Mouse (Mus musculus) thymus, postnatal 25 days (tissue): ENCODE results near the gene Pde11a.

Experiments
- DNase-seq: peaks from one replicate; pipeline ENCODE4 v3.0.0; 2022

Gene Pde11a

DNA sequence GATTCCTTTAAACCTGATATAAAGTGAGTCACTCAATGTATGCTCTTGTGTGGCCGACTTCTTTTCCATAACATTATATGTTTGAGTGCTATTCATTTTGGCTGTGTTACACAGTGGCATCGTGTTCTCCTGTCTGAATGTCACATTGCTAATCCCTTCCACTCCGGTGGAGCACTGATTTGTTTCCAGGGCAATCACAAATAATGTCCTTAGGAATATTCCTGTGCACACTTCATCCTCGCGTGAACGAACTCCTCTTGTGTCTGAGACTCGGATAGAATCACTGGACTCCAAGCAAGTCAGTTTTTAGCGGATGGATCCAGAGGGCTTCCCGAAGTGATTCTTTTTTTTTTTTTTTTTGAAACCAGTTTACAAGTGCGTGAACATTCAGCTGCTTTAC, 197.4 kb downstream of the Pde11a start:
- no peak for DNase-seq

- DNase-seq: no peak
Measured at GRCm38 (mm10) chr2:76132983-76133382, 205.6 kb downstream of the Pde11a start.

DNA sequence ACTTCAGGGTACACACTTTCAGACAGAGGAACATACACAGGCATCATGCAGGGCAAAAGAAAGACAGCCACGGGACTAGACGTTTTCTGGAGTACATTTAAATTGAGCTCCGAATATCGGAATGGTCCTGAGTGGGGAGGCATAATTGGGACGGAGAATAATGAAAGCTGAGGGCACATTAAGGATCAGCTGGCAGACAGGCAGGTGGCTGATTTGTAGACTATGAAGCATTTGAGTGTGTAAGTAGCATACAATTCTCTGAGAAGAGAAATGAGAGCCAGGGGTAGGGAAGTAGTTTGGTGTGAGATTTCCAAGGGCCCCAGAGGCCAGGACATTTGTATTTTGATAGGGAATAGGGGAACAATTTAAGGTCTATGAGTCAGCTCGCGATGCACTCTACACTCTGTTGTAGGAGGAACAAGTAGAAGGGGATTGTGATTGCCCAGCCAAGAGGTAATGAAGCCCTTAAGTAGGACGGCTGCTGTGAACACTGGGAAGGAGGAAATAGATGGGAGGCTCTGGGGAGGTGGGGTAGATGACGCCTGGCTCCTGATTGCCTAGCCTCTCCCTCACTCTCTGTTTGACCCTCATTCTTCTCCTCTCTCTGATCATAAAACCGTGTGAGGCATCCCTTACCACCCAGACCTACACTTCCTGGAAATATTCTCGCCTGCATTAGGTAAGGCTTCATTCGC, 208.5 kb downstream of the Pde11a start:
- no peak for DNase-seq

GRCm38 (mm10) chr2:76129058-76129437, 209.5 kb downstream of the Pde11a start:
- DNase-seq: peak; percentile 18

DNA sequence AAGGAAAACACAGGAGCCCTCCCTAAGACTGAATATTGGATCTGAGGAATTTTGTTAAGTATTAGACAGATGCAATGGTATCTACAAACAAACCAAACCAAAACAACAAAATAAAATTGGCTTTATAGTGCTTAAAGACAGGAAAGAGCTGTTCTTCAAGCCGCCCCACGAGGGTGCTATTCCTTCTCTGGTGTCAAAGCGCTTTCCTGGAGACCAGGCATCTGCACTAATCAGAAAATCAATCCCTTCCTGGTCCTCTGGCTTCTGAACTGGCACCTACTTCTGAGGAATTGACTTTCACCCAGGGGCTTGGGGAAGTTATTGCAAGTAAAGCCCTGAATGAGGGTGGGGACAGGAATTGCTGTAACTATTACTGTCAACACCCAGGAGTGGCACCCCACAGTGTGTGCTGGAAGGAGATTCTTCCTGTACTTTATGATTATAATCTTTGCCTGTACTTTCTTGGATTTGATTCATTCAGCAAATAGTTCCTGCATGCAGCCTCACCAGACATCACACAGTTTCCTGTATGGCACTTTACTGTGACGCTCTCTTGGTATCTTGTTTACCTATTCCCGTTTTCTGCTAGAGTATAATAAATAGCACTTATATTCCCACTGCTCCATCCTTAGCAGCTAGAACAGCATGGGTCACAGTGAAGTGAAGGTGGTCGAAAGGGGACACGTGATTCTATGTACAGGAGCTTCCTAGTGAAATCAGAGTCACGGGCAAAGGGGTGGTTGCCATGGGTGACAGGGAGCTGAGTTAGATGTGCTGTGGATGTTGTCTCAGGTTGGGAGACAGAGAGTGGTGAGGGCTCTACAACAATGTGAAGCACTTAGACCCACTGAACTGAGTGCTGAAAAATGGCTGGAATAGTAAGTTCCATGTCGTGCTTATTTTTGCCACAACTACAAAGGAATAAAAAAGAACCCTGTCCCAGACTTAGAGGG, 210.2 kb downstream of the Pde11a start:
- peak; percentile 31 for DNase-seq

DNA sequence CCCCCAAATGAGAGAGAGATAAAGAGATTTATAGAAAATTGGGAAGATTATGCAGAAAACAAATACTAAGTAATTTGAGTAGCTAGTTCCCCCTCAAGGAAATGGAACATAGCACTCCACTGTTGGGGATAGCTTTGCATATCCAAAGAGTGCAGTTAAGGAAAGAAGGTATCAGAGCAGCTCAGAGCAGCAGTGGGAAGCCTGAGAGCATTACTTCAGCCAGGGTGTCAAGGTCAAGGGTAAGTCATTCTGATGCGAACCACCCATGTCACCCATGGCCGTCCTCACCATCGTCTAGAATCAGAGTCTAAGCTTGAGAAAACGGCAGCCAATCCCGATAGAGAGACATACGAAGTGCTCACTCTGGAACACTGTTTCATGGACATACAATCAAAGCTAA, 211.9 kb downstream of the Pde11a start:
- no peak for DNase-seq

DNA sequence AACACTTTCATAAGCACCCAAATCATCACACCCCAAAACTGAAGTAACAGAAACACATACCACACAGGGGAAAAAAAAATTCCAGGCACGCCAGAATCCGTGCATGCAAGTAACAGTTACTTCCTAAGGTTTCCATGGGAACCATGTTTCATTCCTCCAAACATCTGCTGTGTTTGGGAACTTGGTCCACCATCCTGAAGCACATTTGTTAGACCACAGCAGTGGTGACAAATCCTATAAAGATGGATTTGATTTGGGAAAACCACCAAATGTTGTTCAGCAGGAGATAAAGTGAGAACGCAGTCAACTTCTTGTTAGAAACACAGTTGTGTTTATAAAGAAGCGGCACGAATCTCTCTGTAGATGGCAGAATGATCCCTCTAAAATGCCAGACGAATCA, 213.8 kb downstream of the Pde11a start:
- DNase-seq: no peak

DNA sequence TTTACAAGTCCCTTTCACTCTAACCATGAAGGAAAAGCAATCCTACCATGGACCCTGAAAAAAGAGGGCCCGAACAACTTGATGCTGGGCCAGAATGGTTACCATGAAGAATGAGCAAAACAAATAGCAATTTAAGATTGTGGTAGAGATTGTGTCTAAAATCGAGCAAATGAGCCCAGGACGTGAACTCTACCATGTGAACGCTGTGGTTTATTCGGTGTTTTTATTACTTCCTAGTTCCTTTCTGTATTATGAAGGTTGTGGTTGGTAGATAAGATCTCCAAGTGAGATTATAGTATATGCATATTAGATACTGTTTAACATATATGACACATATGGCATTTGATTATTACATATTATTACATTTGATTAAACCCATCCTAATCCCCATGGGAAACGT, 216.4 kb downstream of the Pde11a start:
- DNase-seq: no peak

- no peak for DNase-seq
Measured at GRCm38 (mm10) chr2:76119848-76120247, 218.7 kb downstream of the Pde11a start.

DNA sequence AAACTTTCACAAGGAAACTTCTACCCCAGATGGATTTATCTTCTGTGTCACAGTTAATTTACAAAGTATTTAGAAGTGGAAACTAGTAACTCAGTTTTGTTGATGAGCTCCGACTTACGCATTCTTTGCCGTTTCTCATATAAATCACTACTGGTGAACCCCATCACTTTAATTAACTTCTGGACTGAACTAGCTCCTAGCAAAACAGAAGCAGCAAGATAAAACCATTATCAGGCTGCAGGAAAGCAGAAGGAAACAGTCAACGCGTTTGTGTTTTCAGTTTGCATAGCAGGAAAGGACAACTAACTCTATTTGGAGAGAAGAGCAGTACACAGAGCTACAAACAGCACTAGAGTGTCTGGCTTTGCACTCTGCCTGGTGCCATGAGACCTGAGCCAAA, 220.1 kb downstream of the Pde11a start:
- DNase-seq: no peak

- no peak for DNase-seq
Measured at GRCm38 (mm10) chr2:76117219-76117618, 221.4 kb downstream of the Pde11a start.

GRCm38 (mm10) chr2:76115696-76116095, 222.9 kb downstream of the Pde11a start:
- peak; percentile 49 for DNase-seq

DNA sequence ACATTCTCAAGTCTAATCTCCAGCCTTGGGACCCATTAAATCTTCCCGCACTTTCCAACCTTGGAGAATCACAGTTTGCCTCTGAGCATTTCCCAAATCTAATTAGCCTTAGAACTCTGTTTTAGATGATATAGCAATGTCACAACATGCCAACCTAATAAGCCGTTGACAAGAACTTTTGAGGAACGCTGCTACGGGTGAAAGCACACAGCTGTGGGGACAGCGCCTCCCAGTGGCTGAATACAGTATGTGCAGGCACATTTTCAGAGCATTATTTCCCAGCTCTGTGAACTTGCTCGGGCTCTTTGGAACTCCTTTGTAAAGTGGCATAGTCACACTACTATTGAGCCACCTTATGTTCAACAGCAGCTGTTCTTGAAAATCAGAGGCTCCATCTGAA, 223.8 kb downstream of the Pde11a start:
- DNase-seq: peak; percentile 40

DNA sequence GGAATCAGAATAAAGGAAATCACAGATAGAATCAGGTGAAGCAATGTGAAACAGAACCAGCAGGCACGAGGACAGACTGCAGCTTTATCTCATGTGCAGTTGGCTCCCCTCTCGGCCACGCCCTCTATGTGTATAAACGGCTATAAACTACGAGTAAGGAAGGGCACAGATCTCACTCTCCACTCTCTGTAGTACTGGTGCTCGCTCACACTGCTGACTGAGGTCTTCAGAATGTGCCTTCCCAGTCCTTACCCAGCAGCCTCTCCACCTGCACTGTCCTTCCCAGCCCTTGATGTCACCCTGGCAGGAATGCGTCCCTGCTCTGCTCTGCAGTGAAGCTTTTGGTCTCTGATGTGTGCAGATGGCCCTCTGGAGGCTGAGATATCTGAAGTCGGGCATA, 228.9 kb downstream of the Pde11a start:
- DNase-seq: no peak

GRCm38 (mm10) chr2:76101889-76102602, 236.5 kb downstream of the Pde11a start:
- DNase-seq: no peak

DNA sequence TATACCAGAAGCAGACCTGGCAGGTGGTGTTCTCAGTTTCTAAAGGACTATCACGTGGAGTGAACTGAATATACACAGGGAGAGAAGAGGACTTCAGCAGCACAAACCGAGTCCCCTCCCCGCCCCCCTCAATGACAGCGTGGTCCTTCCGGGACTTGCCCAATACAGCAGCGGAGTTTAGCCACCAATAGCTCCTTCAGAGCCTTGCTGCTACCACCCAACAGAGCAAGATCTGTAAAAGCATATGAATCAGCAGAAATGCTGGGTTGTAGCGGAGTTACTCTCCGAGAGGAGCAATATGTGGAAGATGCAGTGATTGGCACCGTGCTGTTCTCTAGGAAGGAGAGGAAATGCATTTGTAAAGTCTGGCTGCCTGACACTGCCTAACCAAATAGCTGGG, 238.0 kb downstream of the Pde11a start:
- DNase-seq: no peak

GRCm38 (mm10) chr2:76099726-76100347, 238.7 kb downstream of the Pde11a start:
- no peak for DNase-seq

- no peak for DNase-seq
Measured at GRCm38 (mm10) chr2:76098381-76098780, 240.2 kb downstream of the Pde11a start.

- no peak for DNase-seq
Measured at GRCm38 (mm10) chr2:76097847-76098246, 240.7 kb downstream of the Pde11a start.

DNA sequence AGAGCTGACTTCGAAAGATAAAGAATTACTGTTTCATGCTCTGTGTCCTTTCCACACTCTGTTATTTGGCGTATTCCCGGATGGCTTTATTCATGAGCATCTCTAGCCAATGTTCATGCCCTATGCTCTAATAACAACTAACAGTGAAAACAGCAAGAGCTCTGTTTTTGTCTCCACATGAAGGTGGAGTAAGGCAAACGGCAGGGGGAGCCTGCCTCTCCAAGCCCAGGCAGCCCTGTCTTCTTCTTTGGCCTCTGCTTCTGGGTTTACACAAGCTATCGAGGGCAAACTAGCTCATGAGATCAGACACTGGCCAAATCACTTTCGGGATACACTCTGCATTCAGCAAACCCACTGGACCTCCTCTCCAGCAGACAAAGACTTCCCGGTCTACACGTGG, 241.3 kb downstream of the Pde11a start:
- DNase-seq: no peak

- no peak for DNase-seq
Measured at GRCm38 (mm10) chr2:76095861-76096260, 242.7 kb downstream of the Pde11a start.

DNA sequence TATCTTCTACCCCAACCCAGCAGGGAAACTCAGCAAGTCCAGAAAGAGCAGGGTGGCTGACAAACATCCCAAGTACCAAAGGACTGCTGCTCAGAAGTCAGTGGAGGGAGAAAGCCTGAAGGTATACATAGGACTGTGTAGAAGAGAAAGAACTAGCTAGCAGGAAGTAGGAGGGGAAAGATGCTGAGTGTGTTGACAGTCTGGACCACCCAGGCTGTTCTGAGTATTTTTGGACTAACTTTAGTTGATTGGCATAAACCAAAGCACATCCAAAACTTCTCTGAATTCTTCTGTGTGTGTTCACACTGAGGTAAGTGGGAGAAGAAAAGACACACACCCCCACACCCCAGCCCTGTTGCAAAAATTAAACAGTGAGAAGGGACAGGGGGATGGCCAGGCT, 248.1 kb downstream of the Pde11a start:
- no peak for DNase-seq

GRCm38 (mm10) chr2:76088844-76089243, 249.7 kb downstream of the Pde11a start:
- no peak for DNase-seq
